Mouse (Mus musculus) brain, embryonic 14.5 days (tissue): ENCODE results near the gene Msi2. TPM values are rescaled to one million over a fixed set of nuclear protein-coding genes. Genes with fewer than 3 reads are reported as not detected.

ENCODE experiments used
- DNase-seq: peaks from one replicate; pipeline ENCODE4 v3.0.0-alpha.2; 2011; ENCODE audit warnings: low read depth
- CTCF ChIP-seq: fragments of 200-500 bp; IDR thresholded peaks from 2 replicates; pipeline ENCODE4 v1.5.1; 2012; ENCODE audit warnings: inconsistent platforms, mild to moderate bottlenecking, moderate library complexity, borderline replicate concordance; ENCODE audit not compliant: insufficient read depth, insufficient read length; ENCODE audit errors: extremely low read depth
- POLR2A ChIP-seq: fragments of 200-500 bp; IDR thresholded peaks from 2 replicates; pipeline ENCODE4 v1.6.1; 2012; ENCODE audit warnings: mild to moderate bottlenecking, inconsistent platforms, borderline replicate concordance; ENCODE audit not compliant: poor library complexity, insufficient read depth, insufficient read length, severe bottlenecking; ENCODE audit errors: extremely low read depth
- polyA plus RNA-seq: library from polyadenylated mRNA; depleted of rRNA; stranded (reverse); fragments of >200 nt; gene quantifications from 2 replicates; pipeline ENCODE4 v1.2.3, GENCODE M21; 2012

Msi2 gene
- polyA plus RNA-seq, 1 experiment = 90.4 TPM

DNA sequence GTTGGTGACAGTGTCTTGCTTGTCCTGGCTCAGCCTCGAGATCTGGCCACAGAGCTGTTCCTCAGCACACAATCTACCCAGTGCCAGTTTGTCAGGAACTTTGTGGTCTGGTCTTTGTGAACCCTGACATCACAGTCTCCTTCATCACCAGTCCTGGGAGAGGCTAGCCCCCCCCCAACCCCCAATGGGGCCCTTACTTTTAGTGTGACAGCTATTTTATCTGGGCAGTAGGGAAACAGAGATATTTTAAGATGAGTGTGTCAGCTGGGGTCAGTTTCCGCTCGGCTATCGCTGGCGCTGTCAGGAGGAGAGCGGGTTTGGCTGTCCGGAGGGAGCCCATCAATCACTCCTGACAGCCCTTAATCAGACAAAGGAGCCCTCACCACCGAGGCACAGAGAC, 404.8 kb downstream of the Msi2 start:
- DNase-seq = no peak

GRCm38 (mm10) chr11:88311606-88312005, 406.7 kb downstream of the Msi2 start:
- no peak for TF ChIP-seq POLR2A
- DNase-seq = no peak

More for the DNA sequence above, 404.8 kb downstream of the Msi2 start:
- TF ChIP-seq POLR2A = no peak
- TF ChIP-seq CTCF = no peak

- no peak for DNase-seq
- no peak for TF ChIP-seq POLR2A
- no peak for TF ChIP-seq CTCF
Measured at GRCm38 (mm10) chr11:88310773-88311172, 407.5 kb downstream of the Msi2 start.

GRCm38 (mm10) chr11:88309059-88309700, 409.1 kb downstream of the Msi2 start:
- DNase-seq = peak; percentile 80
- TF ChIP-seq CTCF (no peak), POLR2A (no peak)

GRCm38 (mm10) chr11:88307616-88308543, 410.4 kb downstream of the Msi2 start:
- TF ChIP-seq POLR2A = no peak
- TF ChIP-seq CTCF = peak; percentile 39; the same call in 1 of the 2 replicates
- DNase-seq = no peak

DNA sequence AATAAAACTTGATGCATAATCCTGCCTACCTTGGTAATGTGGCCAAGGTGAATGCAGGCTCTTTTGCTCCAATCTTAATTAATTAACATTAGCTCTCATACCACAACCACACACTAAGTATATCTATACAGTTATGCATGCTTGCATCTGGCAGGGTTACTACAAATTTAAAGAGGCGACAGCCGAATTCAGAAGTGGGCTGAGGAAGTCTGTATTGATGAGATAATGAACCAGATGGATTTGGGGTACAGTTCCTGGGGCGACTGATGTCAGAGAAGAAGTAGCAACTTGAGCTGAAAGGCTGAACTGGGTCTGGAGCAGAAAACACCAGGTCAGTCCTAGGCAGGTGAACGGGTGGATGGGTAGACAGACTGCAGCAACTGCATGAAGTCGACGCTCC, 412.6 kb downstream of the Msi2 start:
- no peak for DNase-seq

DNA sequence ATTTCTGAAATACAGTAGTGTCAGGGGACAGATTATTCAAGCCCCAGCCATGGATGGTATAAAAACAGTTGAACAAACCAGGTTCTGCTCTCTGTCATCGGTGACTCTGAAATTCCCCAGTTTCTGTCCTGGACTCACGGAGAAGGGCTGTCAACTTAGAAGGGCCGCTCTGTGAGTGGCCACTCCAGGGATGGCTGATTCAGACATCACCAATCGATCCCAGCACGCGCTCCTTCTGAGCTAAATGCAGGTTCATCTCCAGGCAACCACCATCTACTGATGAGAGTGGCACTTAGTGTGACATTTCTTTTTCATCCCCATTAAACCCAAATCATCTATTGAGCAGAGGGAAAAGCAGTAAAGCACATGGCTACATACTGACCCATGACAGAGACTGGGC, 416.7 kb downstream of the Msi2 start:
- peak; percentile 75 for DNase-seq
- TF ChIP-seq CTCF (no peak), POLR2A (no peak)

More for the DNA sequence above, 412.6 kb downstream of the Msi2 start:
- TF ChIP-seq POLR2A (no peak), CTCF (no peak)

GRCm38 (mm10) chr11:88299345-88299744, 419.0 kb downstream of the Msi2 start:
- peak; percentile 70 for DNase-seq
- TF ChIP-seq CTCF = no peak
- no peak for TF ChIP-seq POLR2A

- TF ChIP-seq CTCF (peak; percentile 37; the same call in 1 of the 2 replicates), POLR2A (no peak)
- DNase-seq = no peak
Measured at GRCm38 (mm10) chr11:88297526-88297925, 420.8 kb downstream of the Msi2 start.

DNA sequence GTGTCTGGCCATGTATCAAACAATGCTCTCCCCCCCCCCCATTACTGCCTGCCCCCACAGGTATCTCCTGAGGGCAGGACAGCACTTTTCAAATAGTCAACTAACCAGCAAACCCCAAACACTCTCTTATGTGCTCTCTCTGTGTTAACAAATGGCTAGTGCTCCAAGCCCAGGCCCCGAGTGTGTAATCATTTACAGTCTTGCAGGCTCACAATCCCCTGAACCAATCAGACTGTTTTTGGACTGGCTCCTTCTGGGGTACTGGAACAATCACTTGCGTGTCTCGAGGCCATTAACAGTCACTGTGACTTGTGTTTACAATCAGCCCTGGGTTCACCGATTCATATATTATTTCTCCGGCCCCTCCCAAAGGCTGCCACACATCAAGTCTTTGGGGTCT, 423.0 kb downstream of the Msi2 start:
- no peak for TF ChIP-seq CTCF
- TF ChIP-seq POLR2A = no peak
- DNase-seq = no peak

GRCm38 (mm10) chr11:88294394-88294710, 424.0 kb downstream of the Msi2 start:
- DNase-seq = no peak
- TF ChIP-seq CTCF (no peak), POLR2A (no peak)
